Mouse (Mus musculus): Measurements from ENCODE around the gene Tmem94.
A peak's percentile ranks its signal among the peaks of the same experiment; 100 is the strongest.

The Tmem94 gene

DNA sequence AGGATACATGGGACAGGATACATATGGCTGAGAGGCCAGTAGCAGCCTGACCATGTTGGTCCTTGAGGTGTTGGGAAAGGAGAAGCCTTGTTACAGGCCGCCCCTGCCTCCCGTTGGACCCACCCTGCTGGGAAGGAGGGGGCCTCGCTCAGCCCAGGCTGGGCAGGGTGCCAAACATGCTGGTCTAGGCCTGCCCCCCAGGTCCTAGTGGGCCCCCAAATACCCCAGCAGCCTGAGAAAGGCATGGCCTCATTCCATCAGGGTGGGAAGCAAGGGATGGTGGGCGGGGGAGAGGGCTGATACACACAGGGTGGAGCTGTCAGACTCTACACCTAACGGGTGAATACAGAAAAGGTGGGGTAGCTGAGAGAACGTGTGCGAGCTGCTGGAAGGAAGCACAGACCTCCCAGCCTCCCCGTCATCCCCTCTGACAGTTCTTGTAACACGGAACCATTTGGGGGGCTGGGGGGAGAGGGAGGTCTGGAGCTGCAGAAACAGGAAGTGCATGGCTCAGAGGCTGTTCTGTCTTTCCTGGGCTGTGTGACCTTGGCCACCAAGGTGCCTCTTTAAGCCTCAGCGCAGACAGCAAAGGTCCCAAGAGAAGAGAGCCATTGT, 43.6 kb downstream of the Tmem94 start:
- DNase-seq (ENCODE audit: low read depth, low spot score), result no peak

DNA sequence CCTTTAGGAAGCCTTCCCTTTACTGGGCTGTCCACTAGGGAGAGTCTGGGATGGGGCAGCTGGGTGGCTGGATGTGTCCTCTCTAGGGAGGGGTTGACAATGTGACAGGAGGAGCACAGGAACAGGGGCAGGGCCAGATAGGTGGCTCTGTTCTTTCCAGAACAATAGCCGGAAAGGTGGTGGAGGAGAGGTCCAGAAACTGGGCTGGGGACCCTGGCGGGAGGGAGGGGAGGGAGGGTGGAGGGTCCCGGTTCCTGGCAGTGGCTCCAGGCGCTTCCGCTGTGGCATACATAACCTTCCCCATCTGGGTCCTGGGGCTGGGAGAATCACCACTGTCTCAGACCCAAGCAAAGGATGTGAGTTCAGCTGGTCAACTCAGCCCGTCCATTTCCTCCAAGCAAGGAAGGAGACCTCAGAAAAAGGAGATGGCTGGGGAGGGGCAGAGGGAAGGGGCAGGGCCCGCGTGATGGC, 44.1 kb downstream of the Tmem94 start:
- peak; percentile 42 for DNase-seq (ENCODE audit: low read depth, low spot score)

DNA sequence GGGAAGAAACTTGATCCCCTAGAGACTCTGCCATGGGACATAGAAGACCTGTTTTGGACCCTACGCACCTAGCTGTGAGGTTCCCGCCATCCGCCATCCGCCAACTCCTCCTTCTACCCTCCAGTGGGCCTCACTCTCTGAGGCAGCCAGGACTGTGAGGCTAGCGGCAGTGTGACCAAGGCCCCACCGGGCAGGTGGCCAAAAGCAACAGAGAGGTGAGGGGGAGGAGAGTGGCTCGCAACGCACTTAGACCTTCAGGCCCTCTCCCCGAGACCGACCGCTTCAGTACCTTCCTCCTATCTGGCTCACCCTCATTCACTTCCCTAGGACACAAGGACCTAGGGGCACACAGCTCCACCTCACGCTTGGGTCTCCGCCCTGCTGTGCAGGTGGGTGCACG, 45.1 kb downstream of the Tmem94 start:
- DNase-seq (ENCODE audit: low read depth, low spot score), result no peak

DNA sequence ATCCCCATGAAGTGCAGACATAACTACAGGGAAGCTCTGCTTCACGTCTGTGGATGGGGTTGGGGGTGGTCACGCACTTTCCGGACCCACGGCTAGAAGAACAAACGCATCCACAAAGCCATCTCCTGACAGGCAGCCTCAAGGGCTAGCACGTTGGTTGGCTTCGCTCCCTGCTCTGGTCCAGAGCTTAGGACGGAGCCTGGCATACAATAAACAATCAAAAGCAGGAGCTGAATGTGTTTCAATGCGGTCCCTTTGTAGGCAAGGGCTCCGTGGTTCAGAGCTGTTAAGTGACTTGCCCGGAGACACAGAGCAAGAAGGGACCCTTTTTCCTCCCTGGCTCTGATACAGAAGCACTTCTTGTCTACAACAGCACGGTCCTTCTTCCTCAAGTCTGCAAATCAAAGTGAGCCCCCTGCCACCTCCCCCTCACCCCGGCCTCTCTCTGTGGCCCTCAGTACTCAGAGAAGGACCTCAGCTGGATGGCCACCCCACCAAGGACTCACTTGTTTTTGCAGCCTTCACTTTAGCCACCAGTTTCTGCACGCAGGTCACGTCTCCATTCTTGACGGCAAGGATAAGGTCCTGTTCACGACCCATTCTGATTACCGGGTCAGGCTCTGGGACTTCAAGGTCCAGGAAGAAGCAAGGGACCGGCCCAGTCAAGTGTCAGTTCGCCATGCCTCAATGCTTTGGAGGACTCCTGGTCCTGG, 46.3 kb downstream of the Tmem94 start:
- DNase-seq (ENCODE audit: low read depth, low spot score), result no peak

DNA sequence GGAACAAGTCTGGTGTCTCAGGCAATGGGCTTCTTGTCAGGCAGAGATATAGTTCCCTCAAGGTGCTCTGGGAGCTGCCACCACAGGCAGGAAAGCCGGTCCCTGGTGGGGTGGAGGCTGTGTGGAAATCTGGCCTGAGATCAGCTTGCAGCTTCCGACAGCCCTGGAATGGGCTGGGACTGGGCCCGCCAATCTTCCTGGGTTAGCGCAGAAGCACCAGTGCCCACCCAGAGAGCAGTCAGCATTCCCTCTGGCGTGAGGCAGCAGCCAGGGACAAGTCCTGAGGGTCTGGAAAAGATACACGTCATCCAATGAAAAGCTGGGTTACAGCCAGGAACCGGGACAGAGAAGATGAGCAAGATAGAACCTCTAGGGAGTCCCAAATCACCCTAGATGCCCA, 46.9 kb downstream of the Tmem94 start:
- no peak for DNase-seq (ENCODE audit: low read depth, low spot score)

DNA sequence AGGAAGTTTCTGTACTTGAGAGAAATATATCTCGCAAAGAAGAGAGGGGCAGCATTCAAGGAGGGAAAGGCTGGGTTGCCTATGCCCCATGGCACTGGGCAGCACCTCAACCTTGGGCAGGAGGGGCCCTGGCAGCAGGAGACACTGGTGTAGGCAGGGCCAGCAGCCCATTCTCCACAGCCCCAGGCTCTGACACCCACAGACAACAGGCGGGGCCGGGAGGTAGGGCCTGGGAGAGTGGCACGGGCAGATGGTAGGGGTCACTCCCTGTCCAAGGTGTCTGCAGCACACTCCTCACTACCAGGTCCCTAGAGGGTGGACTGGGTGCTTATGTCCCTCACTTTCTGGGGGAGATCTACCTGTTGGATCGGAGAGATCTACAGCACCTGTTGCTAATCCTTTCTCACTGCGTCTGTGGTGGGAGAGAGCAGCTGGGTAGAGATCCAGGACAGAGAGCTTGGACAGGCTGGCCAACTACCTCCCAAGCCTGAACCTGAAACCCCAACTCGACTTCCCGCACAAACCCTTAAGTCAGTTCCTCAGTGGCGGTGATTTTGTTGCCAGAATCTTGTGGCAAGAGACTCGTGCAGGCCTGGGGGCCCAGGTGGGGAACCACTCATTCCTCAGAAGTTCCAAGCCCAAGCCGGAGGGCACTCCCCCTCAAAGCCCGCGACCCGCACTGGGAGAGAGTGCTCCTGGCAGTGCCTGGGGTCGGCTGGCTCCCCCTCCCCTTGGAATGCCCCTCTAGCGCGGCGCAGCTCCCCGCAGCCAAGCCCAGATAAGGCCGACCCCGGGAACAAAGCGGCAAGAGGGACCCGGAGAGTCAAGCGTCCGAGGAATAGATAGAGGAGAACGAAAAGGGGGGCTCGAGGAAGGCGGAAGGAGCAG, 47.5 kb downstream of the Tmem94 start:
- DNase-seq (ENCODE audit: low read depth, low spot score), result no peak

DNA sequence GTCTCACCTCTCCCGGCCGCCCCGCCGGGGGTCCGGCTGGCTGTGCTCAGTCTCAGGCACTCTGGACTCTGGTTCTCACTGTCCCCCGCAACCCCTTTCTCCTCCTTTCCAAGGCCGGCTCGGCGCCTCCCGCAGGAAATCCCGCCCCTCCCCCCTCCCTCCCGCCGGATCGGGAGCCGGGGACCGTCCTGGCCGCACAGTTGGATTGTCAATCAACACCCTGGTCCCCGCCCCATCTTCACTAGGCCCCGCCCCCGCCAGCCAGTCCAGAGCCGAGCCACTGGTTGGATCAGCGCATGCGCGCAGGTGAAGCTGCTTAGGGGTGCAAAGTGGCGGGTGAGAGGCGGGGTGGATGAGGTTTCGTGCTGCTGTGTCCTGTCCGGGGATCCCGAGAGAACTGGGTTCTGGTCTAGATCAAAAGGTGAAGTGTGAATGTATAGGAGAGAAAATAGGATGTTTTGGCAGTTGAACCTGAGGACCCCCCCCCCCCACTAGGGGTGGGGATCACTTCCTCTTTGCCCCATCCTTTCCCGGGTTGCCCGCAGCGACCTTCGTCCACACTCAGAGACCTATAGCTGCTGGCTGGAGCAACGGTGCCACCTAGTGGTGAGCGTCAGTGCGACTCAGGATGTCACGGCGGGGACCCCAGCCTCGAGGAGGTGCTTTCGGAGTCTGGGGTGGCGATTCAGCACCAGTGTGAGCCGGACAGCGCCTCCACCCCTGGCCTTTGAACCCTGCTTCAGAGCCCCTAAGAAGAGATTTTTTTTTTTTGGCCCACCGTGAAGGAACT, 48.5 kb downstream of the Tmem94 start, which contains the start of gene Caskin2:
Gene Caskin2 (minus strand): TSS at position 133 of the 790 bp plus-strand sequence.
- DNase-seq (ENCODE audit: low read depth, low spot score), result peak; percentile 97

DNA sequence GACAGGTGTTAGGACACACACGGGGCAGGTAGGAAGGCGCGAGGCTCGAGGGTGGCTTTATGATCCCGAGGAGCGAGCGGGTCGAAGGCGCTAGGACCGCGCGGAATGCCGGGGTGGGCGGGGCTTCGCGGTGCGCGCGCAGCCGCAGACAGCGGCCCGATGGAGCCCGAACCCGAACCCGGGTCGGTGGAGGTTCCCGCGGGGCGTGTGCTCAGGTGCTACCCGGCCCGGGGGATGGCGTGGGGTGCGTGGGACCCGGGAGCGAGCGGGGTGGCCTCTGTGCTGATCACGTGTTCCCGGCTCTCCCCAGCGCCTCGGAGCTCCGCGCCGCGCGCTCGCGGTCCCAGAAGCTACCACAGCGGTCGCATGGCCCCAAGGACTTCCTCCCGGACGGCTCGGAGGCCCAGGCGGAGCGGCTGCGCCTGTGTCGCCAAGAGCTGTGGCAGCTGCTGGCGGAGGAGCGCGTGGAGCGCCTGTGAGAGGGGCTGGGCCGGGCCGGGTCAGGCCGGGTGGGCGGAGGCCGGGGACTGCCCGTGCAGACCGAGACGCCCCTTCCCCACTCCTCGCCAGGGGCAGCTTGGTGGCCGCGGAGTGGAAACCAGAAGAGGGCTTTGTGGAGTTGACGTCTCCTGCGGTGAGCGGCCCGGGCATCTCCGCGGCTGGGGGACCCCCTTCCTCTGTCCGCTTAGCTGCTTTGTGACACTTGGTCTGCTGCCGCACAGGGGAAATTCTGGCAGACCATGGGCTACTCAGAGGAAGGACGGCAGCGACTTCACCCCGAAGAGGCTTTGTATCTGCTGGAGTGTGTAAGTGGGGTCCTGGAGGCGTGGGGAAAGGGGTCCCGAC, 49.6 kb downstream of the Tmem94 start, which contains the start of gene Tsen54:
Gene Tsen54 (plus strand): TSS at position 120 of the 846 bp plus-strand sequence.
- DNase-seq (ENCODE audit: low read depth, low spot score), result peak; percentile 56

DNA sequence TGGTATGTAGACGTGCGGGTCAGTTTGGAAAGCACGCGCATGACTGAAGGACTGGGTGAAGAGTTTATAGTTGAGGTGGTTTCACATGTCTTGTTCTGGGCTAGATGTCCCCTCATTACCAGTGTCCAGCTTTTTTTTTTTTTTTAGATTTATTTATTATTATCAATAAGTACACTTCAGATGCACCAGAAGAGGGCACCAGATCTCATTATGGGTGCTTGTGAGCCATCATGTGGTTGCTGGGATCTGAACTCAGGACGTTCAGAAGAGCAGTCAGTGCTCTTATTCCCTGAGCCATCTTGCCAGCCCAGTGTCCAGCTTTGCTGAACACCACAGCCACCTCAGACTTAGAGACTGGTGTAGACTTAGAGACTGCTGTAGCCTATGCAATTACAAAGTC, 52.1 kb downstream of the Tmem94 start:
- no peak for DNase-seq (ENCODE audit: low read depth, low spot score)

DNA sequence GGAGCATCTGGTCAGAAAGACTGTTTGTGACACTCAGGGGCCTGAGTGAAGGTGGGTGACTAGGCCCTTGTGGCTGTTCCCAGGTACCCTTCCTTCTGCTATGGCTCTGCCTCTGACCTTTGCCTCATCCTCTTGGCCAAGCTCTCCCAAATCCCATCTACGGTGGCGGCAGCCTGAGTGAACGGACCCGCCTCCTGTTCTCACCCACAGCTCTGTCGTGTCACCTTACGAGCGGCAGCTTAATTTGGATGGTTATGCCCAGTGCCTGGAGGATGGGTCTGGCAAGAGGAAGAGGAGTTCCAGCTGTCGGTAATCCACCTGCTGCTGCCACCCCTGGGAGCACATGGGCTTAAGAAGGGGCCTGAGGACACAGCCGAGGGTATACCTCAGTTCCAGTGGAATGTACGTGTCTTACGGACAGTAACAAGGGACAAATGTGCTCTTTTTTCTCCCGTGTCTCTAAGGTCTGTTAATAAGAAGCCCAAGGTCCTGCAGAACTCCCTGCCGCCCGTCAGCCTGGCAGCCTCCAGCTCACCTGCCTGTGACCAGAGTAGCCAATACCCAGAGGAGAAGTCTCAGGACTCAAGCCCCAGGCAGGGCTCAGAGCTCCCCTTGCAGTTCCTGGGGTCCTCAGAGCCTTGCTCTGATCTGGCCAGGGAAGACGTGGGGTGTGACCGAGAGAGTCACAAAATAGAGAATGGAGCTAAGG, 54.8 kb downstream of the Tmem94 start:
- DNase-seq (ENCODE audit: low read depth, low spot score), result peak; percentile 62

DNA sequence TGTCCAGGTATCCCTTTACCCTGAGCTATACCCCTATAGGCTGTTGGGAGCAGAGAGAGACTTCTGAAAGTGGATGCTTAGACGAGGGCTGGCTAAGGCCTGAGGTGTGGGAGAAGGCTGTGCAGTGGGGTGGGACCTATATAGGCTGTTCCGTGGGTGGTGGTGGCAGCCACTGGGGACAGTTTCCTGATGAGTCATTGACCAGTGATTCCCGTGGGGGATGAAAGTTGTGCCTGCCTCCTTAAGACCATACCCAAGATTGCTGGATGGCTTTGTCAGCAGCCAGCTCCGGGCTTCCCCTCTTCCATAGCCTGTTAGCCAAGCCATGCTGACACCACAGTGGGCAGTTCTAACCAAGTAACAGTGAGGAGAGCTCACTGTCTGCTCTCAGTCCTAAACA, 55.8 kb downstream of the Tmem94 start:
- DNase-seq (ENCODE audit: low read depth, low spot score), result no peak

DNA sequence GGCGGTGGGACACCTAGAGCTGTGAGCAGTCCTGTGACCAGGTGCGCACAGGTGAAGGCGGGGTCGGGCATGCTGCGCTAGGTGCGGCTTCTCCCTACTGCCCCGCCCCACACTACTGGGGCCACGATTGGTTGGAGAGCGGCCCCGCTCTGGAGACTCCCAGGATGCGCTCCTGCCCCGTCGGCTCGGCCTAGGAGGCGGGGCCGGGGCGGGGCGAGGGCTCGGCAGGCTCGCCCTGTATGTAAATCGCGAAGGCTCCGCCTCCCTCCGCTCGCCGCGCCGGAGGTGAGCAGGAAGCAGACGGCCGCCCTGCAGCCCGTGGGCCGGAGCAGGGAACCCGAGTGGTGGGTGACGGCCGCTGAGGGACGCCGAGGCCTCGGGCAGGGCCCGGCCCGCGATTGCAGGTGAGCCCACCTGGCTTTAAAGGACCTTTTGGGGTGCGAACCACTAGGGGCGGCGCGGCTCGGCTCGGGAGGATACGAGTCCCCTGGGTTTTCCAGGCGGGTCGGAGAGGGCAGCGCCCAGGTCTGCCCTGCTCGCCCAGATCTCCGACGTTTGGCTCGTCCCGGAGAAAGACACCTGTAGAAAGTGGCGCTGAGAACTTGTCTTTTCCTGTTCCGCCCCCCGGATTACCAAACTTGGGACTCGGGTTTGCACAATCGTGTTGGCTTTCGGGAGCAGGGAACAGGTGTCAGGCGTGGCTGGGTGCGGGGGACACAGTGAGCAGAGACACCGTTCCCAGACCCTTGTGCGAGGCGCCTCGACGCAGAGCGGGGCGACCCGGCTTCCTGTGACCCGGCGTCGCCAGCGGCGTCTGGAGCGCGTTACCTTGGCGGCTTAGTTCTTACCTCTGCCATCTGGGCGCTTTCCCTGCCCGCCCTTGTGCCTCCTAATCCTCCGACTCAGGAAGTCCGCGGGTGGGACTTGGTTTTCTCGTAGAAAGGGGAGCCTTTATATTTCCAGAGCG, 58.8 kb downstream of the Tmem94 start, which contains the start of gene Llgl2:
Gene Llgl2 (plus strand): TSS at position 276 of the 967 bp plus-strand sequence.
- peak; percentile 77 for DNase-seq (ENCODE audit: low read depth, low spot score)

DNA sequence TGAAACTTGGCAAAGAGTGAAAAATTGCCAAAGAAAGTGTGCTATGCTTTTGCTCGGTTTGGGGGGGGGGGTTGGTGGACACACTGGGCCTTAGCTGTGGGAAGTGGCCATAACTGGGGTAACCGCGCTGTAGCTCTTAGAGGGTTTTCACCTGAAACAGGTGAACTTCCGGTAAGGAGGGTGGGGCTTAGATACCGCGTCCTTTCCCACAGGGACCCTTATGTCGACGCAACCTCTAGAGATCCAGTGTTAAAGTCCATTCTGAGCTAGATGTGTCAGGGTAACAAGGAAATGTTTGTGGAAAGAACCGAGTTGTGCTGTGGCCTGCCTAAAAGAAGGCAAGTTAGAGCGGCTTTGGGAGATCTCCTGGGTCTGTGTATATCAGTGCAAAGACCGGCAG, 59.6 kb downstream of the Tmem94 start:
- no peak for DNase-seq (ENCODE audit: low read depth, low spot score)

DNA sequence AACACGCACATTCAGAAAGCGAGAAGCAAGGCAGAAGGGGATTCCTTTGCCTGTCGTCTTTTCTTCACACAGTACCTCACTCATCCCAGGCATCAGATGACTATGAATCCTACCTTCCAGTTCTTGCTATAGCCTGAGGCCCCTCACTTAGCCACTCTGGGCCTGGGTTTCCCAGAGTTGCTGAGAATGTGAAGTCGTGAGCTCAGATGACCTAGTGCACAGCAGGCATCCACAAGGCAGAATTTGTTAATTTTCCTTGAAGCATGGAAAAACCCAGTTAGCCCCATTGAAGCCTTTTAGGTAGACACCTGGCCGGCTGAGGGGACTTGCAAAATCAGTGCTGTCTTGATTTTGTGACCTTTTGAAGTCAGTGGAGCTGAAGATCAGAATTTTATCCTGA, 61.3 kb downstream of the Tmem94 start:
- no peak for DNase-seq (ENCODE audit: low read depth, low spot score)

DNA sequence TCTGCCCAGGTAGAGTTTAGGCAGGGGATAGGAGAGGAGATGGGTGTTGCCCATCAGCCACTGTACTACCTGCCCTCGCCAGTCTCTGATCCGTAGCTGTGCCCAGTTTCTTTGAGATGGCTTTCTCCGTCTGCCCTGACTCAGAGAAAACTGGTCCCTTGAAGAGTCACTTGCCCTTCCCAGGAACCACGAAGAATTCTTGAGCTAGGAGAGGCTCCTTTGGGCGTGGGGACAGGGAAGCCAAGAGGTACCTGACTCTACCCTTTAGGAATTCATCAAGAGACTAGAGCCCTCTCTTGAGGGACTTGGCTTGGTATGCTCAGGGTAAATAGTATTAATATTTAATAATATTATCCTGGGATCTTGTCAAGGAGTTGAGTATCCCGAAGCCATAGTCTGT, 62.4 kb downstream of the Tmem94 start:
- DNase-seq (ENCODE audit: low read depth, low spot score), result no peak

DNA sequence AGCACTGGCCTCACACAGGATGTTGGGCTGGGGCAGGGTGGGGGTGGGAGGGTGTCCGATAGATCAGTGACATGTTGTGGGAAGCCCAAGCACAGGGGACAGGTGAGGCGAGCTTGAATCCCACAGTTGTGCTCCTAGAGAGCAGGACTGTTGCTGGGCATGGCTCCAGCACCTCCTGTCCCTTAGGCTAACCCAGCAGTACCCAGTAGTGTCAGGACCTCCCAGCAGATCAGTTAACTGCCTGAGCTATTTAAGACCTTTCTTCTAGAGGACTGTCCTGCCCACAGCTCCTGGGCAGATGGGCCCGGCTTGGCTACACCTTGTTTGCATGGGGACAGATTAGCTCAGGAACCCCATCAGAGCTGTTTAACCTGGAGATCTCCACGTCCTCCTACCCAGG, 63.8 kb downstream of the Tmem94 start:
- DNase-seq (ENCODE audit: low read depth, low spot score), result peak; percentile 58

DNA sequence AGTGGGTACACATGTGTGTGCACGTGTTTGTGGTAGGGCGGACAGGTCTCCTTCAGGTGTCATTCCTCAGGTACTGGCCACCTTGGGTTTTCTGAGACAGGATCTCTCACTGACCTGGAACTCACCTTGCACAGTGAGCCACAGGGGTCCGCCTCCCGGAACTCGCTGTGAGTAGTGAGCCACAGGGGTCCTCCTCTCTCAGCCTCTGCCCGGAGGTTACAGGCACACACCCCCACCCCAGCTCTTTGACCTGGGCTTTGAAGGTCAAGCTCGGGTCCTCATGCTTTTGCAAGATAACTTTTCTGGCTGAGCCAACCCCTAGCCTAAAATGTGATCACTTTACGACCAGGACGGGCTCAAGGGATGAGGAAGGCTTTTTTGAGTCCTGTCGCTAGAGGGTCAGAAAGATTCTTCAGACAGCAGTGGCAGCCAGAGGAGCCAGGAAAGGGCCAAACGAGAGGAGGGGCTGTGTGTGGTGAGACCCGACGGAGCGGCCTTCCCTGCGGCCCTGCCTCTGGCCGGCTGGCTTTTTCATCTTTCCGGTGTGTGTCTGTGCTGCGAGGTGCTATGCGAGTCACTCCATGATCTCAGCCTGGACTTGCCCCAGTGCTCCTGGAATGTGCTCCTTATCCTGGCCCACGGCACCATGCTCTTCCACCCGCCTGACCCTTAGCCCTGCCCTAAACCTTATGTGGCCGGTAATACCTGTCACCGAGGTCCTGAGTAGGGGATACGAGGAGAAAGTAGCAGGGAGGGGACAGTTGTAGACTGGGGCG, 65.5 kb downstream of the Tmem94 start:
- no peak for DNase-seq (ENCODE audit: low read depth, low spot score)

DNA sequence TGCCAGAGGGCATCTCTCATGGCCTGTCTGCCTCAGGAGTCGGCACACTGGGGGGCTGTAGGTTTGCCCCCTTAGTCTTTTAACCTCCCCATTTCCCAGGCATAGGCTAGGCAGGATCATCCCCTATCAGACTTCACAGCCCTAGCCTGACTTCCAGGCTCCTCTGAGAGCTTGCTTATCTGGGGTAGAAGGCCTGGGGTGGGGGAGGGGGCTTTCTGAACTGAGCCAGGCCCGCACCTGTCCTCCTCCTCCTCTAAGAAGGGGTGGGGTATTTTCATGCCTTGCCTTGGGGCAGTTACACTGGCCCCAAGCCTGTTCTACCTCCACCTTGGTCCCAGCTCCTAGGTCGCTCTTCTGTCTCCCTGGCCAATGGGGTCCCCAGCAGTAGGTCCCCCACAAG, 66.3 kb downstream of the Tmem94 start:
- DNase-seq (ENCODE audit: low read depth, low spot score), result no peak
